Mouse (Mus musculus): ENCODE data around the gene Fstl4. TPM values are rescaled to one million over a fixed set of nuclear protein-coding genes. Genes with fewer than 3 reads are reported as not detected.

The Fstl4 gene
- total and polyA plus RNA-seq, 2 experiments, result under 0.01 TPM; not detected in 1

DNA sequence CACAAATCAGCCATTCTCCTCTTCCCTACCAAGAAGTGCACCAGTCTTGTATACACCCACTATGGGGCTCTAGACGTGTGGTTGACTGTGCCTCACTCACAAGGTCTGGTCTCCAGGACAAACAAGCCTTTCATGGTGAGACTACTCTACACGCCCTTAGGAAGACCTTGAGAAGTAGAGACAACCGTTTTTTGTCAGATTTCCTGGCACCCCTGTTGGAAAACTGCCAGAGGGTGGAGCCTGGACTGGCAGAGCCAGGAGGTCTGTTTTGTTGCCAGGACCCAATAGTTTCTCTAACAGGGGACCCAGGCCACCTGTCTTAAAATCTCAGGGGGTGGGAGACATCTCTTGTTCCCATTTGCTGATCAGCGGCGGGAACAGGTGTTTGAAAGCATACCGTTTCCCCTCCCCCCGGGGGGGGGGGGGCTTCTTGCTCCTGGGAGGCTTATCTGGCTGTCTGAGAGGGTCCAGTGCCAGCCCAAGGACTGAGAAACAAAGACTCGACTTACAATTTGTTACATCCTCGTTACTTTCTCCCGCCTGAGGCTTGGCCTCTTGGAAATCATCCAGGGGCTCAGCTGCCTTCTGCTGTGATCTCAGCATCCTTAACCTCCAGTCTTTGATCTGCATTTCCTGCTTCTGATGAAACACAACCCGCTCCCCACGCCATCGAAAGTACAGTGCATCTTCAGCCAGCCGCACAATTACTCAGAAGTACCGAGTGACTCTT is 155.0 kb downstream of the Fstl4 start:
- Histone ChIP-seq H3K27me3 (ENCODE audit: control insufficient read depth, insufficient read depth, low read length) (no peaks in the 10 kb centered on the region), H3K4me1 (ENCODE audit: control insufficient read depth, insufficient read depth, low read length) (no peaks in the 10 kb centered on the region), H3K36me3 (ENCODE audit: control insufficient read depth, insufficient read depth, low read length) (no peaks in the 10 kb centered on the region), H3K4me3 (ENCODE audit: insufficient read depth, low read depth, low read length) (no peak overlapping the region), H3K79me2 (ENCODE audit: control insufficient read depth, insufficient read depth, low read length) (no peaks in the 10 kb centered on the region), H3K27ac (replicated peaks; ENCODE audit: insufficient read depth, low read depth, low read length) (no peak overlapping the region), H3K9ac (ENCODE audit: low read depth, low read length) (no peak overlapping the region)
- DNase-seq (ENCODE audit: extremely low read depth, low read depth, low spot score), result no peak
- 58% methylated on average over 15 of the region's 15 CpGs for WGBS
- TF ChIP-seq CTCF (IDR thresholded peaks at IDR 0.05; ENCODE audit: low read depth, low read length) (no peak), POLR2A (IDR thresholded peaks at IDR 0.05; ENCODE audit: extremely low read depth, insufficient read depth, low read length) (no peak)

- no peaks in the 10 kb centered on the region for H3K36me3 ChIP-seq (ENCODE audit: control insufficient read depth, insufficient read depth, low read length)
- H3K79me2 ChIP-seq (ENCODE audit: control insufficient read depth, insufficient read depth, low read length), result no peaks in the 10 kb centered on the region
- no peaks in the 10 kb centered on the region for H3K27me3 ChIP-seq (ENCODE audit: control insufficient read depth, insufficient read depth, low read length)
- DNase-seq (ENCODE audit: extremely low read depth, low read depth, low spot score), result no peak
- no peak overlapping the region for H3K4me3 ChIP-seq (ENCODE audit: insufficient read depth, low read depth, low read length)
- TF ChIP-seq POLR2A (IDR thresholded peaks at IDR 0.05; ENCODE audit: extremely low read depth, insufficient read depth, low read length), result no peak
- no peak for TF ChIP-seq CTCF (IDR thresholded peaks at IDR 0.05; ENCODE audit: low read depth, low read length)
- H3K27ac ChIP-seq (replicated peaks; ENCODE audit: insufficient read depth, low read depth, low read length), result no peak overlapping the region
- no peak overlapping the region for H3K9ac ChIP-seq (ENCODE audit: low read depth, low read length)
- WGBS, result 95% methylated on average over 2 of the region's 2 CpGs
- no peaks in the 10 kb centered on the region for H3K4me1 ChIP-seq (ENCODE audit: control insufficient read depth, insufficient read depth, low read length)
These were observed 159.8 kb downstream of the Fstl4 start for GRCm38 (mm10) chr11:52924196-52924595.

- no peaks in the 10 kb centered on the region for H3K27me3 ChIP-seq (ENCODE audit: control insufficient read depth, insufficient read depth, low read length)
- DNase-seq (ENCODE audit: extremely low read depth, low read depth, low spot score), result no peak
- no peaks in the 10 kb centered on the region for H3K4me1 ChIP-seq (ENCODE audit: control insufficient read depth, insufficient read depth, low read length)
- TF ChIP-seq POLR2A (IDR thresholded peaks at IDR 0.05; ENCODE audit: extremely low read depth, insufficient read depth, low read length) (no peak), CTCF (IDR thresholded peaks at IDR 0.05; ENCODE audit: low read depth, low read length) (no peak)
- H3K4me3 ChIP-seq (ENCODE audit: insufficient read depth, low read depth, low read length), result no peak overlapping the region
- whole genome bisulfite sequencing, result 90% methylated on average over 4 of the region's 4 CpGs
- no peaks in the 10 kb centered on the region for H3K36me3 ChIP-seq (ENCODE audit: control insufficient read depth, insufficient read depth, low read length)
- H3K79me2 ChIP-seq (ENCODE audit: control insufficient read depth, insufficient read depth, low read length), result no peaks in the 10 kb centered on the region
- H3K9ac ChIP-seq (ENCODE audit: low read depth, low read length), result no peak overlapping the region
- H3K27ac ChIP-seq (replicated peaks; ENCODE audit: insufficient read depth, low read depth, low read length), result no peak overlapping the region
These were observed 163.9 kb downstream of the Fstl4 start for GRCm38 (mm10) chr11:52928321-52928720.

DNA sequence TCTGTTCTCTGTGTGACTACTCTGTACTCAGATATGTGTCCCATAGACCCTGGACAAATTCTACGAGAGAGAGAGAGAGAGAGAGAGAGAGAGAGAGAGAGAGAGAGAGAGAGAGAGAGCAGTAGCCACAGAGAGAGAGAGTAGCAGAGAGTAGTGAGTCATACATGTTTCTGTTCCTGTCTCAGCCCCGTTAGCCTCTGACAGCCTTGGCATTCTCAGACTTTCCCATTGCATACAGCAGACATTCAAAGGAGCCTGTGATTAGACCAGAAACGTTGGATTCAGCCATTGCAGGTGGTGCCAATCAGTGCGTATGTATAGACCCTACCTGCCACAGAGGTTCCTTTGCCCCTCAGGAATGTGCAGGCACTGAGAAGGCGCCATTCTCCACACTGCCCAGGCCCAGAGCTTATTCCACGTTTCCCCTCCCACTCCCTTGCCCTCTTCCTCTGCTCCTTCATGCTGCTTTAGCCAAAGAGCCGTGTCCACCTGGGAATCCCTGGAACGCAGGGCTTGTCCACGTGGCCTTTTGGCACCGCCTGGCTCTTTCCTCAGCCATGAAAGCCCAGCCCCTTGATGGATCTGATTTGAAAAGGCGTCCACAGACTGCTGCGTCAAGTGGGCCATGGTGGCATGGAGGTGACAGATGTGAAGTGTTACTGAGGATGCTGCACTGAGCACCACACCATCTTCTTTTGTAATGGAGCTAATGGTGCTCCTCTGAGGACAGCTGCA is 175.1 kb downstream of the Fstl4 start:
- Histone ChIP-seq H3K79me2 (ENCODE audit: control insufficient read depth, insufficient read depth, low read length) (no peaks in the 10 kb centered on the region), H3K36me3 (ENCODE audit: control insufficient read depth, insufficient read depth, low read length) (no peaks in the 10 kb centered on the region), H3K4me1 (ENCODE audit: control insufficient read depth, insufficient read depth, low read length) (no peaks in the 10 kb centered on the region), H3K27ac (replicated peaks; ENCODE audit: insufficient read depth, low read depth, low read length) (no peak overlapping the region), H3K27me3 (ENCODE audit: control insufficient read depth, insufficient read depth, low read length) (no peaks in the 10 kb centered on the region), H3K4me3 (ENCODE audit: insufficient read depth, low read depth, low read length) (no peak overlapping the region), H3K9ac (ENCODE audit: low read depth, low read length) (no peak overlapping the region)
- 75% methylated on average over 12 of the region's 12 CpGs for WGBS
- no peak for TF ChIP-seq POLR2A (IDR thresholded peaks at IDR 0.05; ENCODE audit: extremely low read depth, insufficient read depth, low read length)
- TF ChIP-seq CTCF (IDR thresholded peaks at IDR 0.05; ENCODE audit: low read depth, low read length), result no peak
- DNase-seq (ENCODE audit: extremely low read depth, low read depth, low spot score), result no peak

GRCm38 (mm10) chr11:52942967-52943366 is 178.5 kb downstream of the Fstl4 start:
- no peak overlapping the region for H3K4me3 ChIP-seq (ENCODE audit: insufficient read depth, low read depth, low read length)
- no peaks in the 10 kb centered on the region for H3K79me2 ChIP-seq (ENCODE audit: control insufficient read depth, insufficient read depth, low read length)
- H3K4me1 ChIP-seq (ENCODE audit: control insufficient read depth, insufficient read depth, low read length), result no peaks in the 10 kb centered on the region
- H3K9ac ChIP-seq (ENCODE audit: low read depth, low read length), result no peak overlapping the region
- TF ChIP-seq CTCF (IDR thresholded peaks at IDR 0.05; ENCODE audit: low read depth, low read length) (no peak), POLR2A (IDR thresholded peaks at IDR 0.05; ENCODE audit: extremely low read depth, insufficient read depth, low read length) (no peak)
- H3K27me3 ChIP-seq (ENCODE audit: control insufficient read depth, insufficient read depth, low read length), result no peaks in the 10 kb centered on the region
- no peaks in the 10 kb centered on the region for H3K36me3 ChIP-seq (ENCODE audit: control insufficient read depth, insufficient read depth, low read length)
- 84% methylated on average over 6 of the region's 6 CpGs for WGBS
- H3K27ac ChIP-seq (replicated peaks; ENCODE audit: insufficient read depth, low read depth, low read length), result no peak overlapping the region
- DNase-seq (ENCODE audit: extremely low read depth, low read depth, low spot score), result no peak

DNA sequence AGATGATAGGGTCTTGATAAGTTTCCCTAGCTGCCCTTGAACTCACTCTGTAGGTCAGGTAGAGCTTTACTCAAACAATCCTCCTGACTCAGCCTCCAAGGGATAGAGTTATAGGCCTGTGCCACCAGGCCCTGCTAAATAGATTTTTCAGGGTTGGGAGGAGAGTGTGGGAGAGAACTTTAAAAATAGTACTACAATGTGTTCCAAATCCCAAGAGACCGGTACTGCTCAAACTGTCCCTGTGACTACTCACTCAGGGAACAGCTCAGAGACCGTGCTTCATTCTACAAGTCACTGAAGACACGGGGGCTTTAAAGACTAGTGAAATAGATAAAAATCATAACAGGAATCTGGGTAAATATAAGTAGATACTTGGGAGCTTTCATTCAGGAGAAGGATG is 190.6 kb downstream of the Fstl4 start:
- Histone ChIP-seq H3K4me1 (ENCODE audit: control insufficient read depth, insufficient read depth, low read length) (no peaks in the 10 kb centered on the region), H3K79me2 (ENCODE audit: control insufficient read depth, insufficient read depth, low read length) (no peaks in the 10 kb centered on the region), H3K27ac (replicated peaks; ENCODE audit: insufficient read depth, low read depth, low read length) (no peak overlapping the region), H3K9ac (ENCODE audit: low read depth, low read length) (no peak overlapping the region), H3K4me3 (ENCODE audit: insufficient read depth, low read depth, low read length) (no peak overlapping the region), H3K27me3 (ENCODE audit: control insufficient read depth, insufficient read depth, low read length) (peaks cover 3% of the 10 kb centered on the region; the same call in 1 of the 2 replicates), H3K36me3 (ENCODE audit: control insufficient read depth, insufficient read depth, low read length) (no peaks in the 10 kb centered on the region)
- no peak for DNase-seq (ENCODE audit: extremely low read depth, low read depth, low spot score)
- TF ChIP-seq CTCF (IDR thresholded peaks at IDR 0.05; ENCODE audit: low read depth, low read length), result no peak
- no peak for TF ChIP-seq POLR2A (IDR thresholded peaks at IDR 0.05; ENCODE audit: extremely low read depth, insufficient read depth, low read length)
- WGBS, result 83% methylated on average over 3 of the region's 3 CpGs

Data from liver, adult 2 months (tissue).